2 mouse cellular contexts compared by ENCODE assay signal in the genomic region with DNA sequence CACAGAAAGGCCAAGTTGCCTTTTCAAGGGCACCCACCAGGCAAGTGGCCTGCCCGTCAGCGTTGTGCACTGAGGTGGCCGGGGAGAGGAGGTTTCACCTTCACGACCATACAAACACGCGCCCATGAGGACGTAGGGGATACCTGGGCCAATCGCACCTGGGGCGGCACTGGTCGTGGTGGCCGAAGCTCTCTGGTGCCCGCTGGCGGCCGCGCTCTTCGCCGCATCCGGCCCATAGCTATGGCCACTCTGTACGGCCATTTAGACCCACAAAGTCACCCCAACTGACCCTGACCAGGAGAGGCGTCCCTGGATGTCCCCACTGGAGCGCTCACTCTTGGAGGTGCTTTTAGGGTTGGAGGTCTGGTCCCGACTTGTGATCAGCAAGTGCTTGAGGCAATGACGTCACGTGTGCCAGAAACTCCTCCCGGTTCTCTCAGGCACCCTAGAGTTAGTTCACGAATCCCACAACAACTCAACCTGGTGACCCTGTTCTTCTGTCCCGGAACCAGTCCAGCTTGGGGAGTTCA.
TF ChIP-seq lines count a peak whose summit lies in the region.

No protein-coding gene starts in this region.

TF ChIP-seq in CH12.LX, 34 proteins besides CTCF, POLR2A, EP300 and RAD21 (continued from another document):
- no peak for TF ChIP-seq NELFE (IDR thresholded peaks at IDR 0.05; ENCODE audit: low read depth, low read length)
- no peak for TF ChIP-seq RCOR1 (conservative IDR thresholded peaks at IDR 0.05; ENCODE audit: low read depth, low read length)

TF ChIP-seq in myocyte, 11 proteins besides CTCF, POLR2A, EP300 and RAD21 (continued from another document):
- TF ChIP-seq TCF3 (IDR thresholded peaks at IDR 0.05; ENCODE audit: insufficient read length, low read depth) = no peak
- TF ChIP-seq CEBPB (IDR thresholded peaks at IDR 0.05; ENCODE audit: insufficient read depth, poor library complexity, severe bottlenecking) = no peak
- TF ChIP-seq USF1 (IDR thresholded peaks at IDR 0.05; ENCODE audit: low read depth) = no peak
- no peak for TF ChIP-seq SRF (IDR thresholded peaks at IDR 0.05; ENCODE audit: control insufficient read depth, insufficient read length, low read depth)
- no peak for TF ChIP-seq MYOD1 (IDR thresholded peaks at IDR 0.05; ENCODE audit: control insufficient read depth in 1 of 3, insufficient read length in 2 of 3, low read depth in 2 of 3)
- TF ChIP-seq E2F4 (IDR thresholded peaks at IDR 0.05; ENCODE audit: insufficient read depth) = no peak
